Mouse (Mus musculus): Measurements from ENCODE around the gene Gm9513. TPM values are rescaled to one million over a fixed set of nuclear protein-coding genes. Genes with fewer than 3 reads are reported as not detected.

Gm9513 gene
- not detected in 2 replicates for polyA plus RNA-seq (2012; ENCODE audit: insufficient read depth, insufficient read length, missing spikeins)

GRCm38 (mm10) chr9:36475338-36475737, at the start of gene Gm9513:
Gene Gm9513 (plus strand): TSS chr9:36475638.
- Histone ChIP-seq H3K27ac (ENCODE audit: insufficient read depth, low read depth, low read length) (no peak within 1 kb of the TSS), H3K4me3 (ENCODE audit: insufficient read depth, low read length) (no peak within 1 kb of the TSS), H3K4me1 (ENCODE audit: control insufficient read depth, insufficient read depth, low read length) (no peaks in the 10 kb centered on the region)
- TF ChIP-seq POLR2A (IDR thresholded peaks at IDR 0.05; ENCODE audit: borderline replicate concordance, low read depth, low read length) (no peak), CTCF (IDR thresholded peaks at IDR 0.05; ENCODE audit: low read depth, low read length) (no peak)

DNA sequence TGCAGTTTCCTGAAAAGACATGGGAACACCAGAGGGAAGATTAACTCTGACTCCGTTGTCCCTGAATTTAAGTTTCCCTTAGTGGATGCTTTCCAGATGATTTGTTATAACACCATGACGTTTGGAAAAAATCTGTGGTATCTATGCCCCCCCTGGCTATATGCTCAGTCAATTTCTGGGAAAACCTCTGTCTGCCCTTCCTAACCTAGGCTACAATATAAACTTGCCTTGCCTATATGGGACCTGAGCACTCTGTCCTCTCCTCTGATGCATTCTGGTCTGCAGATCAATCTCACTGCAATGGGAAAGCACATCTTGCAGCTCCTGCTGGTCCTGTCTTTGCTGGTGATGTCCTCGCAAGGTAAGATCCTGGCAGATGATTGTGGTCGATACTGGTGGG, 43.9 kb upstream of the Gm9513 start, which contains the start of gene Gm7257:
TSS of gene Gm7257 (plus strand) at position 301 of the 400 bp plus-strand sequence.
- Histone ChIP-seq H3K27ac (ENCODE audit: insufficient read depth, low read depth, low read length) (no peak within 1 kb of the TSS), H3K4me1 (ENCODE audit: control insufficient read depth, insufficient read depth, low read length) (no peaks in the 10 kb centered on the region), H3K4me3 (ENCODE audit: insufficient read depth, low read length) (no peak within 1 kb of the TSS)
- TF ChIP-seq CTCF (IDR thresholded peaks at IDR 0.05; ENCODE audit: low read depth, low read length) (no peak), POLR2A (IDR thresholded peaks at IDR 0.05; ENCODE audit: borderline replicate concordance, low read depth, low read length) (no peak)

DNA sequence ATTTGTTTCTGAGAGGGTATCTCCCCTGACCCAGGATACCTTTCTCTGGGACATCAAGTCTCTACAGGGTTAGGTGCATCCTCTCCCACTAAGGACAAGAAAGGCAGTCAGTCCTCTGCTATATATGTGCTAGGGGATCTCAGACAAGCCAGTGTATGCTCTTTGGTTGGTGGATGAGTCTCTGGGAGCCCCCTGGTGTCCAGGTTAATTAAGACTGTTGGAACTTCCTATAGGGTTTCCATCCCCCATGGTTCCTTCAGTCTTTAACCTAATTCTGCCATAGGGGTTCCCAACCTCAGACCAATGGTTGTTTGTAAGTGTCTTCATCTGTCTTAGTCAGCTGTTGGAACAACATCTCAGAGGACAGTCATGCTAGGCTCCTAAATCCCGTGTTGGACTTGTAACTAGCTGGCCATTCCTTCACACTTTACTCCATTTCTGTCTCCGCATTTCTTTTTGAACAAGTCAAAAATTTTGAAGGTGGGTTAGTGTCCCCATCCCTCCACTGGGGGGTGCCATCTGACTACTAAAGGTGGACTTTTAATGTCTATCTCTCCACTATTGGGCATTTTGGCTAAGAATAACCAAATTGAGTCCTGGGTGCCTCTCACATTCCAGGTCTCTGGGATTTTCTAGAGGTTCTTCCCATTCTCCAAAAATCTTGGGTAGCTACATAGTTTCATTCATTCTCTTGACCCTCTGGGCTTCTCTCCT, 40.2 kb upstream of the Gm9513 start:
- no peak overlapping the region for H3K27ac ChIP-seq (ENCODE audit: insufficient read depth, low read depth, low read length)
- TF ChIP-seq CTCF (IDR thresholded peaks at IDR 0.05; ENCODE audit: low read depth, low read length) (no peak), POLR2A (IDR thresholded peaks at IDR 0.05; ENCODE audit: borderline replicate concordance, low read depth, low read length) (no peak)
- no peak overlapping the region for H3K4me3 ChIP-seq (ENCODE audit: insufficient read depth, low read length)
- H3K4me1 ChIP-seq (ENCODE audit: control insufficient read depth, insufficient read depth, low read length): no peaks in the 10 kb centered on the region

DNA sequence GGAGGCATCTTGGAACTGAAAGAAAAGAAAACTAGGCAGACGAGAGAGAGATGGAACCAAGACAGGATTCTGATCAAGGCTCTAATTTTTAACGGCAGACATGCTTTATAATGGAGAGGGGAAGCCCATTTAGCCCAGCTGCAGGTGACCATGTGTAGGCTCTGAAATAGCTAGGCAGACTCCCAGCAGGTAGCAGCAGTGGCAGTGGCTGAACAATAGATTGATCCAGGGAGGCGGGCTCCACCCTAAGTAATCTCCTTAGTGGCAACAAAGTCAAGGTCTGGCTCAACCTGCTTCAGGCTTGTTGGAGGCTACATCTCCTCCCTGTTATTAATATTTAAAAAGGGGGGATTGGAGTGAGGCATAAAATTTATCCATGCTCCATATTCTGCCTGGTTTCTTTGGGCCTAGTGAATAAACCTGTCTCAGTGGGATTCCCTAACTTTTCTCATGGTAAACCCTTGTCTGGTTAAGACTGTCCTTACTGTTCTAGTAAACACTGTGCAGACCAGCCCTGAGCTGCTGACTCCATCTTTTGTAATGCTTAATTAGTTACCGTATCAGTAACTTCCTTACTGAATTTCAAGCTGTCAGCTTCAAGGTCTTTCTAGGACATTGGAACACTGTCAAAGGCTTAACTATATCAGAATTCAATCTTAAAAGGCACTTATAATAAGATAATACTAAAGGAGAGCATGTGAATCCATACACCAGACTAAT, 19.2 kb downstream of the Gm9513 start:
- Histone ChIP-seq H3K4me3 (ENCODE audit: insufficient read depth, low read length) (no peak overlapping the region), H3K4me1 (ENCODE audit: control insufficient read depth, insufficient read depth, low read length) (no peaks in the 10 kb centered on the region), H3K27ac (ENCODE audit: insufficient read depth, low read depth, low read length) (no peak overlapping the region)
- no peak for TF ChIP-seq POLR2A (IDR thresholded peaks at IDR 0.05; ENCODE audit: borderline replicate concordance, low read depth, low read length)
- no peak for TF ChIP-seq CTCF (IDR thresholded peaks at IDR 0.05; ENCODE audit: low read depth, low read length)

DNA sequence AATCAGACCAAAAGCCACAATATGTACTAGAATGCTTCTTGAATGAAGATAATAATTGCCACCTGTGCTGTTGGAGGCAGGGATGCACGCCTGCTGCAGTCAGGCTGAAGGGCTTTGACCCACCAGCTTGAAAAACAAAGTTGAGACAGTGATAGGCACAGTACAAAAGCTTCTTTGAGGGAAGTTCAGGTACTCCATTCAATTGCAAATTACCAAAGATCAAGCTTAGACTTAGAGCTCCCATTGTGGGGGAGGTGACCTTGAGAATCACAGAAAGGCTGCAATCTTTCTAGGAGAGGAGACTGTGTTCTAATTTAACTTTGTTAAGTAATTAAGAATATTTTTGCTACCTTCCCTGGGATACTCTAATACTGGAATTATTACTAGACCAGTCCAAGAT, 20.4 kb downstream of the Gm9513 start:
- Histone ChIP-seq H3K4me1 (ENCODE audit: control insufficient read depth, insufficient read depth, low read length) (no peaks in the 10 kb centered on the region), H3K4me3 (ENCODE audit: insufficient read depth, low read length) (no peak overlapping the region), H3K27ac (ENCODE audit: insufficient read depth, low read depth, low read length) (no peak overlapping the region)
- no peak for TF ChIP-seq POLR2A (IDR thresholded peaks at IDR 0.05; ENCODE audit: borderline replicate concordance, low read depth, low read length)

DNA sequence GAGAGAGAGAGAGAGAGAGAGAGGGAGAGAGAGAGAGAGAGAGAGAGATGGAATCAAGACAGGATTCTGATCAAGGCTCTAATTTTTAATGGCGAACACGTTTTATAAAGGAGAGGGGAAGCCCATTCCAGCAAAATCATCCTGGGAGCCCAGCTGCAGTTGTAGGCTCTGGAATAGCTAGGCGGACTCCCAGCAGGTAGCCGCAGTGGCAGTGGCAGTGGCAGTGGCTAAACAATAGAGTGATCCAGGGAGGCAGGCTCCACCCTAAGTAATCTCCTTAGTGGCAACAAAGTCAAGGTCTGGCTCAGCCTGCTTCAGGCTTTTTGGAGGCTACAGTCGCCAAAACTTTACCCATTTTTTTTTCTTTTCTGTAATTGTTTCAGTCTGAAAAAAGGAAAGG, 28.8 kb downstream of the Gm9513 start:
- H3K4me1 ChIP-seq (ENCODE audit: control insufficient read depth, insufficient read depth, low read length): no peaks in the 10 kb centered on the region
- TF ChIP-seq CTCF (IDR thresholded peaks at IDR 0.05; ENCODE audit: low read depth, low read length) (no peak), POLR2A (IDR thresholded peaks at IDR 0.05; ENCODE audit: borderline replicate concordance, low read depth, low read length) (no peak)
- H3K27ac ChIP-seq (ENCODE audit: insufficient read depth, low read depth, low read length): no peak overlapping the region
- H3K4me3 ChIP-seq (ENCODE audit: insufficient read depth, low read length): no peak overlapping the region

Other genes starting within 250 kb of the Gm9513 start
- not detected in 2 replicates for gene Gm7257, start 43.8 kb upstream of the Gm9513 start, polyA plus RNA-seq (2012; ENCODE audit: insufficient read depth, insufficient read length, missing spikeins)
- gene Gm5615, start 66.3 kb downstream of the Gm9513 start, polyA plus RNA-seq (2012; ENCODE audit: insufficient read depth, insufficient read length, missing spikeins): not detected in 2 replicates
- not detected in 2 replicates for gene Gm17689, start 107.0 kb downstream of the Gm9513 start, polyA plus RNA-seq (2012; ENCODE audit: insufficient read depth, insufficient read length, missing spikeins)
- not detected in 2 replicates for gene A630095E13Rik, start 167.7 kb downstream of the Gm9513 start, polyA plus RNA-seq (2012; ENCODE audit: insufficient read depth, insufficient read length, missing spikeins)
- gene Acrv1, start 217.6 kb downstream of the Gm9513 start, polyA plus RNA-seq (2012; ENCODE audit: insufficient read depth, insufficient read length, missing spikeins): not detected in 2 replicates